Mouse (Mus musculus): ENCODE measurements around the gene Dgkz. TPM values are rescaled to one million over a fixed set of nuclear protein-coding genes. Genes with fewer than 3 reads are reported as not detected.

The Dgkz gene
- polyA plus RNA-seq, 1 experiment: 295 TPM

- WGBS: 36% methylated on average over 11 of the region's 11 CpGs
- peak overlapping the region; percentile 24 for H3K27ac ChIP-seq (ENCODE audit: insufficient read depth, low read depth, low read length)
- TF ChIP-seq POLR2A (IDR thresholded peaks at IDR 0.05; ENCODE audit: low read depth, low read length) (no peak), CTCF (IDR thresholded peaks at IDR 0.05; ENCODE audit: extremely low read depth, insufficient read length, insufficient replicate concordance, low read depth, low read length) (no peak)
- no peaks in the 10 kb centered on the region for H3K27me3 ChIP-seq (ENCODE audit: control insufficient read depth, insufficient read depth, low read length)
- peaks cover 52% of the 10 kb centered on the region for H3K4me1 ChIP-seq (ENCODE audit: control insufficient read depth, insufficient read depth, insufficient read length, low read length)
- no peak overlapping the region for H3K4me3 ChIP-seq (ENCODE audit: low read depth, low read length)
- no peaks in the 10 kb centered on the region for H3K36me3 ChIP-seq (ENCODE audit: control insufficient read depth, insufficient read depth, low read length)
Measured at GRCm38 (mm10) chr2:91959544-91960410, 15.9 kb downstream of the Dgkz start.

- H3K4me3 ChIP-seq (ENCODE audit: low read depth, low read length): no peak overlapping the region
- H3K27me3 ChIP-seq (ENCODE audit: control insufficient read depth, insufficient read depth, low read length): no peaks in the 10 kb centered on the region
- peak overlapping the region; percentile 24 for H3K27ac ChIP-seq (ENCODE audit: insufficient read depth, low read depth, low read length)
- peaks cover 2% of the 10 kb centered on the region; the same call in 1 of the 2 replicates for H3K36me3 ChIP-seq (ENCODE audit: control insufficient read depth, insufficient read depth, low read length)
- 27% methylated on average over 10 of the region's 10 CpGs for WGBS
- peaks cover 54% of the 10 kb centered on the region for H3K4me1 ChIP-seq (ENCODE audit: control insufficient read depth, insufficient read depth, insufficient read length, low read length)
- peak; percentile 67; the same call in 1 of the 2 replicates for TF ChIP-seq CTCF (IDR thresholded peaks at IDR 0.05; ENCODE audit: extremely low read depth, insufficient read length, insufficient replicate concordance, low read depth, low read length)
- TF ChIP-seq POLR2A (IDR thresholded peaks at IDR 0.05; ENCODE audit: low read depth, low read length): no peak
Measured at GRCm38 (mm10) chr2:91958701-91959457, 16.8 kb downstream of the Dgkz start.

- no peaks in the 10 kb centered on the region for H3K27me3 ChIP-seq (ENCODE audit: control insufficient read depth, insufficient read depth, low read length)
- no peak overlapping the region for H3K4me3 ChIP-seq (ENCODE audit: low read depth, low read length)
- WGBS: 67% methylated on average over 8 of the region's 8 CpGs
- TF ChIP-seq CTCF (IDR thresholded peaks at IDR 0.05; ENCODE audit: extremely low read depth, insufficient read length, insufficient replicate concordance, low read depth, low read length) (no peak), POLR2A (IDR thresholded peaks at IDR 0.05; ENCODE audit: low read depth, low read length) (no peak)
- H3K4me1 ChIP-seq (ENCODE audit: control insufficient read depth, insufficient read depth, insufficient read length, low read length): peaks cover 56% of the 10 kb centered on the region
- peaks cover 2% of the 10 kb centered on the region; the same call in 1 of the 2 replicates for H3K36me3 ChIP-seq (ENCODE audit: control insufficient read depth, insufficient read depth, low read length)
- H3K27ac ChIP-seq (ENCODE audit: insufficient read depth, low read depth, low read length): no peak overlapping the region
Measured at GRCm38 (mm10) chr2:91958049-91958448, 17.6 kb downstream of the Dgkz start.

GRCm38 (mm10) chr2:91957096-91957495 lies 18.6 kb downstream of the Dgkz start:
- no peak overlapping the region for H3K4me3 ChIP-seq (ENCODE audit: low read depth, low read length)
- TF ChIP-seq POLR2A (IDR thresholded peaks at IDR 0.05; ENCODE audit: low read depth, low read length): no peak
- no peak for TF ChIP-seq CTCF (IDR thresholded peaks at IDR 0.05; ENCODE audit: extremely low read depth, insufficient read length, insufficient replicate concordance, low read depth, low read length)
- WGBS: 12% methylated on average over 4 of the region's 4 CpGs
- no peaks in the 10 kb centered on the region for H3K27me3 ChIP-seq (ENCODE audit: control insufficient read depth, insufficient read depth, low read length)
- H3K27ac ChIP-seq (ENCODE audit: insufficient read depth, low read depth, low read length): no peak overlapping the region
- H3K36me3 ChIP-seq (ENCODE audit: control insufficient read depth, insufficient read depth, low read length): peaks cover 2% of the 10 kb centered on the region; the same call in 1 of the 2 replicates
- H3K4me1 ChIP-seq (ENCODE audit: control insufficient read depth, insufficient read depth, insufficient read length, low read length): peaks cover 55% of the 10 kb centered on the region

- 62% methylated on average over 6 of the region's 6 CpGs for WGBS
- Histone ChIP-seq H3K4me3 (ENCODE audit: low read depth, low read length) (no peak overlapping the region), H3K36me3 (ENCODE audit: control insufficient read depth, insufficient read depth, low read length) (peaks cover 2% of the 10 kb centered on the region; the same call in 1 of the 2 replicates), H3K4me1 (ENCODE audit: control insufficient read depth, insufficient read depth, insufficient read length, low read length) (peaks cover 49% of the 10 kb centered on the region), H3K27ac (ENCODE audit: insufficient read depth, low read depth, low read length) (no peak overlapping the region), H3K27me3 (ENCODE audit: control insufficient read depth, insufficient read depth, low read length) (no peaks in the 10 kb centered on the region)
- TF ChIP-seq CTCF (IDR thresholded peaks at IDR 0.05; ENCODE audit: extremely low read depth, insufficient read length, insufficient replicate concordance, low read depth, low read length): no peak
- TF ChIP-seq POLR2A (IDR thresholded peaks at IDR 0.05; ENCODE audit: low read depth, low read length): no peak
Measured at GRCm38 (mm10) chr2:91955875-91956274, 19.8 kb downstream of the Dgkz start.

- WGBS: 35% methylated on average over 4 of the region's 4 CpGs
- peaks cover 2% of the 10 kb centered on the region; the same call in 1 of the 2 replicates for H3K36me3 ChIP-seq (ENCODE audit: control insufficient read depth, insufficient read depth, low read length)
- H3K27ac ChIP-seq (ENCODE audit: insufficient read depth, low read depth, low read length): peak overlapping the region; percentile 6
- no peak for TF ChIP-seq CTCF (IDR thresholded peaks at IDR 0.05; ENCODE audit: extremely low read depth, insufficient read length, insufficient replicate concordance, low read depth, low read length)
- no peak for TF ChIP-seq POLR2A (IDR thresholded peaks at IDR 0.05; ENCODE audit: low read depth, low read length)
- H3K4me3 ChIP-seq (ENCODE audit: low read depth, low read length): no peak overlapping the region
- peaks cover 49% of the 10 kb centered on the region for H3K4me1 ChIP-seq (ENCODE audit: control insufficient read depth, insufficient read depth, insufficient read length, low read length)
- H3K27me3 ChIP-seq (ENCODE audit: control insufficient read depth, insufficient read depth, low read length): no peaks in the 10 kb centered on the region
Measured at GRCm38 (mm10) chr2:91955121-91955591, 20.5 kb downstream of the Dgkz start.

All from small intestine, adult 2 months (tissue).